Mouse (Mus musculus): Measurements from ENCODE around the gene Lrp6.

The Lrp6 gene

DNA sequence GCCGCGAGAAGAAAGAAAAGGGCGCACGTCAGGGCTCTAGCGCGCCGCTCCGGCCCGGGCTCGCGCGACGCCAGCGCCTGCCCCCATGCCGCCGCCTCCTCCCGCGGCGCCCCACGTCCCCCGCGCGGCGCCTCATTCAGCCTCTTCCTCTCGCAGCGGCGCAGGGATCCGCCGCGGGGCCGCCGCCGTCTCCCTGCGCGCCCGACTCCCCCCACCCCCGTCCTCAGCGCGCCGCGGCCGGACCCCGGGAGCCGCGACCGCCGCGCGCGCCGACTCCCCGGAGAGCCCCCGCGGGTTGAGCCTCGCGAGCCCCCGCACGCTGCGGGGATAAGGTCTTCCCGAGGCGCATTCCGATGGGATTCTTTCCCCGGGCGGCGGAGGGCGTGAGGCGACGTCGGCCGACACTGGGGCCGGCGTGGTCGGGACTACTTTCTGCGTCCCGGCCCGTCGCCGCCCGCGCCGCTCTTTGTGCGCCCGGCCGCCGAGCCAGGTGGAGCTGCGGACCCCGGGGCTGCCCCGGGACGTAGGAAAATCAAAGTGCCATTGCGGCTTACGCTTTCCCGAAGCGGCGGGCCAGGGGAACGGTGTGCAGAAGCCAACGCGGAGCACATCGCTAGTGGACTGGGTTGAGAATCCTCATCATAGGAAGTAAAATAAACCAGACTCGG lies at the start of gene Lrp6:
TSS of gene Lrp6 (minus strand) at position 148 of the 668 bp plus-strand sequence.
- DNase-seq (ENCODE audit: extremely low spot score, low spot score), result peak; percentile 90

DNA sequence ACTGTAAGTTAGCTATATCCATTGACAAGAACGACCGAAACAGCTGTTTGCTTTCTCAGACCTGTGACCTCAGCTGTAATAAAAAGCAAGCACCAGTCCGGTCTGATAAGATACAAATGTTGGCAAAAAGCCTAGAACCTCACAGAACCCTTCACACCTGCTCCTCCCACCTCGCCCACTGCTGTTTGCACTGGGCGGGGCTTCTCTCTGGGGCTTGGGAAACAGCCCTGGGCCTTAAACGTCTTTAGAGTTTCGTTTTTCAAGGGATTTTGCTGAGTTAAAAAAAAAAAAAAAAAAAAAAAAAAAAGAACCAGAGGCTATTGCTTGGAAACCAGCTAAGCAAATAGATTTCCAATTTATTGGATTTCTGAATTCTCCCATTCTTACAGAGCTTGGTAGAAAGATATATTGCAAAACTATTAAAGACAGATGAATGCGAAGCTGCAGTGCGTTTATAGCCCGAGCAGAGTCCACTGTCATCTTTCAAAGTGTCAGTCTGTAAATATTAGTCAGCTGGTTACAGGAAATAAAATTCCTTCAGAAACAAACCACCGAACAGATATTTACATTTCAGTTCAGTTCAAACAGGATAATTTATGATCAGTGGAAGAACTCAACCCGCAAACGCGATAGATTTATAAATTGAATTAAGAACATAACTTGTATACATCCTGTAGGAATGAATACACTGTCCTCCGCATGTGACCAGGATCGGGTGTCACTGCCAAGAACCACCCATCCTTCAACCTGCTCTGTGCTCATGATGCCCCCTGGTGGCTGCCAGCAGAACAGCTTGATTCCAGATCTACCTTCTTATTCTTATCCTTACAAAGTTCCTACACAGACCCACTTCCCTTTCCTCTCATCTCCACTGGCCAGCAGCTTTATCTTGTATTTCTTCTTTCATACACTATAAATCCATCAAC lies 48.2 kb upstream of the Lrp6 start:
- DNase-seq (ENCODE audit: extremely low spot score, low spot score), result peak; percentile 81

DNA sequence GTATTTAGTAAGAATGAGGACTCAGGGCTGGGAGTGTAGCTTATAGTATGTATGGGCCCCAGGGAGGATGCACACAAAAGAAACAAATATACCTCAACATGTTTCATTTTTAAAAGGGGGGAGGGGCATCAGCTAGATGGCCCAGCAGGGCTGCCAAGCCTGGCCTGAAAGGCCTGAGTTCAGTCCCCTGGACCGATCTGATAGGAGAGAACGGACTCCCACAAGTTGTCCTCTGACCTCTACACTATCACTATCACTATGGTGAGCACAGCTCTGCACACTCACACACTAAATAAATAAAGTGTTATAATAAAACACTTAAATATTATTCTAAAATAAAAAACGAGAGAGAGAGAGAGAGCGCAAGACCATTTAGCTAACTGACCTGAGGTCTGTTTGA lies 47.6 kb upstream of the Lrp6 start:
- no peak for DNase-seq (ENCODE audit: extremely low spot score, low spot score)

DNA sequence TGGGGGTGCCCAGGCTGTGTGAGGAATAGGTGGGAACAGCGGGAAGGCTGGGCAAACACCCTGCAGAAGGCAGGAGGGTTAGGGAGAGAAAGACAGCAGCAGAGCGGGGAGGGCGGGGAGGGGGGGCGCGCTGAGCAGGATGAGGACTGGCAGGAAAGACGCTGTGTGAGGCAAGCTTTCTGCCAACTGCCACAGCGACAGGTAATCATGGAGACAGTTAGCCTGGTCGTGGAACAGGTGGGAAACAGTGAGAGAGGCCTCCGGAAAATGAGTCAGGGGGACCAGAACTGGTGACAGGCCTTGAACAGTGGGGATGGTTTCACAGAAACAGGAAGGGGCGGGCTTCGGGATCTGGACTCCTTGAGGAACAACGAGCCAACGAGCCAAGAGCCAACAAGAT lies 45.1 kb upstream of the Lrp6 start:
- no peak for DNase-seq (ENCODE audit: extremely low spot score, low spot score)

DNA sequence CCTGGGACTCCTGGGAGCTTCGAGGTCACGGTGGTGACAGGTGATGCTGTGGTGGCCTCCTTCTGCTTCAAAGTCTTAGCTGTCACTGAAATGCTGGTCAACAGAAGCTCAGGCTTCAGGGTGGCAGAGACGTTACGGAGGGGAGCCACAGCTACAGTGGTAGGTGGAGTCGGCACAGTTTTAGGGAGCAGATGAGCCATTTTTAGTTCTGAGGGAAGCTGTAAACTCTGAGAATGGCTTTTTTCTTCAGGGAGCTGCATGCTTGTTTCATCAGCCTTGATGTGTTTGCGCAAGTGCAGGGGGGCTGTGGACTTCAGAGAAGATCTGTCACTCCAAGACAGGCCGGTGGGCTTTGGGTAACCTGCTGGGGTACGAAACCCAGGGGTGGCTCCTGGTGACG lies 43.6 kb upstream of the Lrp6 start:
- DNase-seq (ENCODE audit: extremely low spot score, low spot score), result no peak

DNA sequence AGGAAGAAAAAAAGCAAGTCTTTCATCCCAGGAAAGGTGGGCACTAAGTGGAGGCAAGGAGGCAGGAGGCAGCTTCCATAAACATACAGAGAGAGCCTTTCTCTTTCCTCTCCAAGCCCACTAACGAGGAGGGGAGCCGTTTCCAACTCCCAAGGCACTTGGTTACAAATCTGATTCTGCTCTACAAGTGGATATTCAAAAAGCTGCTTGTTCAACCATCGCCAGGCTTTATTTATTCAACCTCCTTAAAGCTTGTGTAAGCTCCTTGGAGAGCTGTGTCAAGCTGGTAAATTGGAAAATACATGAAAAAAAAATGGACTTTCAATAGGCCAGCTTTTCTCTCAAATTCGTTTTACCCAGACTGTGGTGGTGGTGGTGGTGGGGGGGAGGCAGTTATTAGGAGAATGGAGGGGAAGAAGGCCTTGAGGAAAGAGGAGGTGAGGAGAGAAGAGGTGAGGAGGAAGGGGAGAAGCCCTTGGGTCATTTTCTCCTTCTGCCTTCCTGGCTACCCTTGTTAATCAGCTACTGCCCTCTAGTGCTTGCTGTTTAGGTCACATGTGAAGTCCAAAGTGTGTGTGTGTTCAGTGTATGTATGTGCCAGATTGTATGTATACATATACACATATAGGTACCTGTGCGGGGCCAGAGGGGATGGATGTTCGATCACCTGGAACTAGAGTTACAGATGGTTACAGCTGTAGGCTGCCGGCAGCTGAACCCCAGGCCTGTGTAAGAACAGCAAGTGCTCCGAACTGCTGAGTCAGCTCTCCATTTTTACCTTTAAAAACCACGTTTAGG lies 40.4 kb upstream of the Lrp6 start:
- DNase-seq (ENCODE audit: extremely low spot score, low spot score), result no peak

DNA sequence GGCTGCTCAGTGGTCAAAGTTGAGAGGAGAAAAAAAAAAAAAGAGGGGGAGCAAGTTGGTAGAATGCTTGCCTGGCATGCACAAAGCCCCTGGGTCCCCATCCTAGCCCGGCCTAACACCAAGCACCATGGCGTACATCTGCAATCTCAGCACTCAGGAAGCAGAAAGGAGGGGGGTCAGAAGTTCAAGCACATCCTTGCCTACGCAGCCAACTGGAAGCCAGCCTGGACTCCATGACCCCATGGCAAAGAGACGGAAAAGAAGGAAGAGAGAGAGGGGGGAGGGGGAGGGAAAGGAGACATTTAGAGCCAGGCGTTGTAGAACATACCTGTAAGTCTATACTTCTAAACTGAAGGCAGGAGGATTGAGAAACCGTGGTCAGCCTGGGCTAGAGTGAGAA lies 39.8 kb upstream of the Lrp6 start:
- no peak for DNase-seq (ENCODE audit: extremely low spot score, low spot score)

DNA sequence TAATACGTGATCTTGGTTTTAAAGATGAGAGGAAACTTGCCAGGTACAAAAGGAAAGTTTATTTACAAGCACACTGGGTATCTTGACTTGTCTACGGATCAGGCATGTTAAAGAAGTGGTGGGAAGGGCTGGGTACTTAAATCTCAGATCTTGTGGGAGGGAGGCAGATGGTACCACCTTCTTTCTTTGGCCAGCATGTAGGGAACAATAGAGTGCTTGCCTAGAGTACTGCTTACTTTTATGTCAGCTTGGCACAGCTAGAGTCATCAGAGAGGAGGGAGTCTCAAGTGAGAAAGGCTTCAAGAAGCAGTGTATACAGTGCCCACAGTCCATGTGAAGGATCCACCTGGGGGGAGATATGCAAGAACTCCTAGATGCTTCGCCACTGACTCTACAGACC lies 38.4 kb upstream of the Lrp6 start:
- no peak for DNase-seq (ENCODE audit: extremely low spot score, low spot score)

DNA sequence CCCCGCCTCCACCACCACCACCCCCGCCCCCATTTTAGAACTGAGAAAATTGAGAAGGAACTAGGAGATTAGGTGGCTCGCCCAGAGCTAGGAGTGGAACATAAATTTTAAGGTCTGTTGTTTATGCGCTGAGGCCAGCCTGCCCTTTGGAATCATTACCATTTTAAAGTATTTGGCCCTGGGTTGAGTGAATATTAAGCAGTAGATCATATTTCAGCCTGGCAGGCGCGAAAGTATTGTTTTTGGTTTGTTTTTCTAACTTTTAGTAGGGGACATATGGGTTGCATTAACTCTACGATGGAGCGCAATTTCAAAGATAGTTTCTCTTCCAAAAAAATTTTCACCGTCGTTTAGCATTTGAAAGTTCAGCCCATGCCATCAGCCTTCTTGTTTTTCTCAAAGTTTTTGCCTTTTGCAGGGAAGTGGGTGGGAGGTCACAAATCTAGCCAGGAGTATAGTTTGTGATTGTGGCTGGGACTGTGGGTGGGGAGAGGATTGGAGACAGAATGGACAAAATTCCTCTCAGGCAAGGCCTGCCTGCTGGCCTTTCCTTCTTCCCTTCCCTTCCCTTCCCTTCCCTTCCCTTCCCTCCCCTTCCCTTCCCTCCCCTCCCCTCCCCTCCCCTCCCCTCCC lies 35.7 kb upstream of the Lrp6 start:
- DNase-seq (ENCODE audit: extremely low spot score, low spot score), result no peak

DNA sequence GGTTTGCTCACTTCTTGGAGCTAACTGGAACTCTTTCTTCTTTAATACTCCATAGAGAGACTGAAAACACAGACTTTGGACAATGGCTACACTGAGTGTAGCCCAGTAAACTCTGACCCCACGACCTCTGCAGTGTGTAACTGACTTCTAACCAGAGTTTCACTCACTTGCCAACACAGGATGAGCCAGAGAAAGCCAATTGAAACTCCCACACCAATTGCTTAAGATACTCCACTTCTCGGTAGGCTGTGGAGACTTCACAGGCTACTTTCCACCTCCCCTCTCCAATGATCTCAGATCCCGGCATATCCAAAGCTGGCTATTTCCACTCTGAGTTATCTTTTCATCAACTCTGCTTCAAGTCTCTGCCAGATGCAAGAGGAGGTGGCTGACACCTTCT lies 35.0 kb upstream of the Lrp6 start:
- DNase-seq (ENCODE audit: extremely low spot score, low spot score), result no peak

DNA sequence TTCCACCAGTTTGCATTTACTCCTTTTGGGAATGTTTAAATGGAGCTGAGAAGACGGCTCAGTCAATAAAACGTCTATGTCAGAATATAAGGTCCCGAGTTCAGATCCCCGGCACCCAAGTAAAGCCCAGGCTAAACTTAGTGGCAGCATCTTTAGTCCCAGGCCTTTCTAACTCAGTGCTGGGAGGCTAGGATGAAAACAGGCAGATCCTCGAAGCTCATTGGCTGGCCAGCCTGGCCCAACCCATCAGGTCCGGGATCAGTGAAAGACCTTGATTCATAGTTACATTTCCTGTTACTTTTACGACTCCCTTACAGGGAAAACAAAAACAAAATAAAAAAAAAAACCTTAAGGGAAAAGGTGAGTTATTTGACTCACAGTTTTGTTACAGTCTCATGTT lies 34.4 kb upstream of the Lrp6 start:
- DNase-seq (ENCODE audit: extremely low spot score, low spot score), result no peak

DNA sequence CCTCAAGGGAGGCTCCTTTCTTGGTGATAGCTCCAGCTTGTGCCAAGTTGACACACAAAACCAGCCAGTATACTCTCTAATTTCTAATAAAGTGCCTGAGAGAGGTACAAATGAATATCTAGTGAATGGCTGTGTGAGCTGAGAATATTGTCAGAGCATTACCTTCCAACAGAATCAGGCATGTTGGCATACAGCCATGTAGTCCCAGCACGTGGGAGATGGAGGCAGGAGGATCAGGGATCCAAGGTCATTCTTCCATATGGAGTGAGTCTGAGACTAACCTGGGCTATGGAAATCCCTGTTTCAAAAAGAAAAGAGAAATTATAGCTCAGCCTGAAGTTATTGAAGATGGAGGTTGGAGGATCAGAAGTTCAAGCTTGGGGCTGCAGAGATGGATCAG lies 32.5 kb upstream of the Lrp6 start:
- DNase-seq (ENCODE audit: extremely low spot score, low spot score), result no peak

DNA sequence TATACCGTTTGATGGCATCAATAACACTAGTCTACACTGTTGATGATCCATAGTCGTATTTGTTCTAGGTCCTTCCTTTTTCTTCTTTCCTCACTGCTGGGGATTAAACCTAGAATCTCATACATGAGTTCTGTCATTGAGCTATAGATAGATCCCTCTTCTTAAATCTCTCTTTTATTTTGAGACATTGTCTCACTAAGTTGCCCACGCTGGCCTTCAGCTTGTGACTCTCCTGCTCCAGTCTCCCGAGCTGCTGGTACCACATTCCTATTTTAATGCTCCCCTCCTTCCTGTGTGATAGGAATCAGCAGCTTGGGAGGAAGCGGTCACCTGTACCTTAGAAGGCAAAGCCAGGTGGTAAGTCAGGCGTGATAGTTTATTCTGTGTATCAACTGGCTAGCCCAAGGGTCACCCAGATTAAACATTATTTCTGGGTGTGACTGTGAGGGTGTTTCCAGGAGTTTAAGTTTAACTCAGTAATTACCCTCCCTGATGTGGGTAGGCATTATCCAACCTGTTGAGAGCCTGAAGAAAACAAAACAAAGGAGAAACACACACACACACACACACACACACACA lies 31.0 kb upstream of the Lrp6 start:
- DNase-seq (ENCODE audit: extremely low spot score, low spot score), result no peak

DNA sequence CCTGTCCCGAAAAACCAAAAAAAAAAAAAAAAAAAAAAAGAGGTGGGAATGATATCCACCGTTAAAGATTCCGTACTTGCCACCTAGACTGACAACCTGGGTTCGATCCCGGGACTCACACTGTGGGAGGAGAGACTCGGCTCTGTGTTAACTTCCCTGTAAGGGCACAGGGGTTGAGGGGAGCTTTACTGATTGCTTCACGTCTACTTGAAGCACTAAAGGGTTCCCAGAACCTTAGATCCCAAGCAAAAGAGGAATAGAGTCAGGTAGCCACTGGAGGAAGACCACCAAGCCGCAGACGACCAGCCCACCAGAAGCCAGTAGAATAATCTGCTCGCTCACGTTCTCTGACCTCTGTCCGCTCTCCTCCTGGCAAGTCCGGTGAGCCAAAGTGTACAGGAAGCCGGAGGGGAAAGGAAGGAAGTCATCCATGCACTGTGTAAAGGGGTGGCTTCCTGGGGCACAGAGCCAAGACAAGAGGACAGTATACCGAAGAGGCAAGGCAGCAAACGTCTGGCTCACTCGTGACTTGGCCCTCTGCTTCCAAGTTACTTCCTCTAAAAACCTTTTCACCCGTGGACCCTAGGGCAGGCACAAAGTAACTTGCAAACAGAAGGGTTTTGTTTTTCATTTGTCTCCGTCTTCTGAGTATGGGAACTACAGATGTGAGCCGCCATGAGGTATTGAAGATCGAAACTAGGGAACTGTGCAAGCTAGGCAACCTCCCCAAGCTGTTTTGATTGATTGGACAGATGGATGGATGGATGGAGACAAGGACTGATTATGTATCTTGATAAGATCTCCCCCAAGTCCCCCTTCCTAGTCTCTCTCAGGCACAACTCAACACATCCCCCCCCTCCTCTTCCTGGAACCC lies 28.0 kb upstream of the Lrp6 start:
- no peak for DNase-seq (ENCODE audit: extremely low spot score, low spot score)

DNA sequence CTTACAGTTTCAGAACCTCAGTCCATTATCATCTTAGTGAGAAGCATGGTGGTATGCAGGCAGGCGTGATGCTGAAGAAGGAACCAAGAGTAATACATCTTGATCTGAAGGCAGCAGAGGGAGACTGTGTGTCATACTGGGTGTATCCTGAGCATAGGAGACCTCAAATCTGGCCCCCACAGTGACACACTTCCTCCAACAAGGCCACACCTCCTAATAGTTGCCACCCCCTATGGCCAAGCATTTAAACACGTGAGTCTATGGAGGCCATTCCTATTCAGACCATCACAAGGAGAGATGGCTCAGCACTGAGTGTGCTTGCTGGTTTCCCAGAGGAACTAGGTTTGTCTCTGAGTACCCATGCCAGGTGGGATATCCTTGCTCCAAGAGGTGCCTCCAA lies 24.8 kb upstream of the Lrp6 start:
- no peak for DNase-seq (ENCODE audit: extremely low spot score, low spot score)

DNA sequence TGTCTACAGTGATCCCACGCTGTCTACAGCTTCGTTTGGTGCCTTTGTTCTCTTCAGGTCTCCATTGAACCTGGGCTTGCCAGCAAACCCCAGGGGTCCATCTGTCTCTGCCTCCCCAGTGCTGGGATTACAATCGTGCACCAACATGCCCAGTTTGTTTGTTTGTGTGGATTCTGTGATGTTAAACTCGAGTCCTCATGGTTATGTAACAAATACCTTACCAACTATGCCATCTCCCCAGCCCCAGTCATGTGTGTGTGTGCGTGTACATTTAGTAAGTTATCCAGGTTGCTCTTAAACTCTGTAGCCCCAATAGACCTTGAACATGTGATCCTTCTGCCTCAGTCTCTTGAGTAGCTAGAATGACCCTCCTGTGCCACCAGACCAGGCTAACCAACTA lies 19.5 kb upstream of the Lrp6 start:
- no peak for DNase-seq (ENCODE audit: extremely low spot score, low spot score)

DNA sequence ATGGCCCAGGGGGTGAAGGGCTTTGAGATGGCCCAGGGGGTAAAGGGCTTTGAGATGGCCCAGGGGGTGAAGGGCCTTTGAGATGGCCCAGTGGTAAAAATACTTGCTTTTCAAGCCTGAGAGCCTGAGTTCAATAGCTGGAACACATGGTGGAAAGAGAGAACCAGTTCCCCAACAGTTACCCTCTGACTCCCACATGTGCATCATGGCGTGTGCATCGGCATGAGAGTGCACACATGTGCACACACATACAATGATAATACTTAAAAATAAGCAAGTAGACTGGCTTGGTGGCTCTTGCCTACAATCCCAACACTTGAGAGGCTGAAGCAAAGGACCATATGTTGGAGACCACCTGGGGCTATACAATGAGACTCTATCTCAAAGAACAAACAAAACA lies 17.9 kb upstream of the Lrp6 start:
- no peak for DNase-seq (ENCODE audit: extremely low spot score, low spot score)

DNA sequence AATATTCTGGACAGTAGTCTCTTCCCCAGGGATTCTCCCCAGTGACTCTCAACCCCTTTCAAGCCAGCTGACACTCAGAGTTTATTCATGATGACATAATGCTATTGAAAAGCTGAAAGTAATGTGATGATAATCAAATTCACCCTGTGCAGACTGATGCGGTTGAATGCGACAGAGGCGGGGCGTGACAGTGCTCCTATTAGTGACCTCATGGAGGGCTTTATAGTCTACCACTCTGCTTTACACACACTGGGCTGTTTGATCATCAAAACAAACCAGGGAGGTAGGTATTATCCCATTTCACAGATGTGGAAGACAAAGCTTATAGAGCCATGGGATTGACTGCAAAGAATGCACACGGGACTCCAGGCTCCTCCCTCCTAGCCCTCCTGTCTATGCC lies 15.3 kb upstream of the Lrp6 start:
- no peak for DNase-seq (ENCODE audit: extremely low spot score, low spot score)

DNA sequence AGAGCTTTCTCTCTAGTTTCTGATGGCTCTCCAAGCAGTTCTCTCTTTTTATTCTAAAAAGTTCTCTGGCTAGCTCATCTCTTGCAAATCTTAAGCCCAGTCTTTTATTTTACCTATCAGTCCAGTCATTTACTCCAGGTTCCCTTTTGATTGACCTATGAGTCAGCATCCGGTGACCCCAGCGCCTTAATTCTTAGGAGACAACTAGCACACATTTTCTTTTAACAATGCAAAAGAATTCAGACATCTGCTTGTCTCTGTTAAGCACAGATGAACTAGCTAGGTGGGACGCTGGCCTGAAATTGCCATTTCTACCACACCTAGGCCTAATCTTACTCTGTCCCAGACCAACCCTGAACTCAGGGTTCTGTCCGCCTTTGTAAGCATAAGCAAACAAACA lies 12.7 kb upstream of the Lrp6 start:
- no peak for DNase-seq (ENCODE audit: extremely low spot score, low spot score)

DNA sequence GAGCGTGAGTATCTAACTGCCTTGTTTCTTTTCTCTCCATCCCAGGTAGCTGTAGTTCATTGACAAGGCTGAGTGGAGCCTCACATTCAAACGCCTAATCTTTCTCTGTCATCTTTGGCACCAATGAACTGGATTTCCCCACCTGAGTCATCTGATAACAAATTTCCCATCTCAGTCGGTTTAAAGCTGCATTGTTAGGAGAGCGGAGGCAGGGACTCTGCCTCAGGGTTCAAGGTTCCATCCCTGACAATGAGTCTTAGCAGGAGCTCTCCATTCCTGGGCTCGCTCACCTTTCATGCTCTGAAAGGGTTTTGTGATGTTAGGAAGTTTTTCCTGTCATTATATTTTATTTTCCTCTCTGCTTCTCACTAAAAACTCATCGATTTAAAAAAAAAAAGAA lies 11.3 kb upstream of the Lrp6 start:
- no peak for DNase-seq (ENCODE audit: extremely low spot score, low spot score)
